Mouse (Mus musculus) CH12.LX (cell line): ENCODE measurements around the gene Bmpr1a.

ENCODE experiments used
- CTCF ChIP-seq, 2 experiments: IDR thresholded peaks in 1 of 2; conservative IDR thresholded peaks in 1 of 2; 2 replicates each; pipeline ENCODE4 v1.5.1; 2011 to 2012; ENCODE audit warnings: low read depth in 2 of 2, low read length in 2 of 2, improper control_type of control experiment in 1 of 2, inconsistent platforms in 1 of 2, mild to moderate bottlenecking in 1 of 2, moderate library complexity in 1 of 2
- E2F4 ChIP-seq: IDR thresholded peaks from 2 replicates; pipeline ENCODE4 v1.6.1; 2011; ENCODE audit warnings: low read depth, low read length, improper control_type of control experiment; ENCODE audit not compliant: insufficient replicate concordance
- EP300 ChIP-seq: IDR thresholded peaks from 2 replicates; pipeline ENCODE4 v1.6.1; 2011; ENCODE audit warnings: low read length, improper control_type of control experiment
- GABPA ChIP-seq: IDR thresholded peaks from 2 replicates; pipeline ENCODE4 v1.6.1; 2012; ENCODE audit warnings: low read depth, low read length, improper control_type of control experiment, inconsistent platforms; ENCODE audit not compliant: insufficient replicate concordance
- HCFC1 ChIP-seq: IDR thresholded peaks from 2 replicates; pipeline ENCODE4 v1.6.1; 2012; ENCODE audit warnings: low read depth, mild to moderate bottlenecking, inconsistent platforms, low read length, improper control_type of control experiment
- MAFK ChIP-seq: IDR thresholded peaks from 2 replicates; pipeline ENCODE4 v1.6.1; 2011; ENCODE audit warnings: low read length, improper control_type of control experiment; ENCODE audit not compliant: insufficient replicate concordance
- POLR2A ChIP-seq: IDR thresholded peaks from 2 replicates; pipeline ENCODE4 v1.6.1; 2011; ENCODE audit warnings: low read depth, mild to moderate bottlenecking, improper control_type of control experiment, low read length
- POLR2AphosphoS2 ChIP-seq: IDR thresholded peaks from 2 replicates; pipeline ENCODE4 v1.6.1; 2011; ENCODE audit warnings: low read depth, low read length, improper control_type of control experiment
- UBTF ChIP-seq: IDR thresholded peaks from 2 replicates; pipeline ENCODE4 v1.6.1; 2012; ENCODE audit warnings: low read depth, mild to moderate bottlenecking, inconsistent platforms, low read length, improper control_type of control experiment, moderate library complexity
- ZC3H11A ChIP-seq: IDR thresholded peaks from 2 replicates; pipeline ENCODE4 v1.6.1; 2012; ENCODE audit warnings: low read depth, mild to moderate bottlenecking, inconsistent platforms, low read length, improper control_type of control experiment
- ZMIZ1 ChIP-seq: IDR thresholded peaks from 2 replicates; pipeline ENCODE4 v1.6.1; 2012; ENCODE audit warnings: low read depth, mild to moderate bottlenecking, inconsistent platforms, low read length, improper control_type of control experiment

DNA sequence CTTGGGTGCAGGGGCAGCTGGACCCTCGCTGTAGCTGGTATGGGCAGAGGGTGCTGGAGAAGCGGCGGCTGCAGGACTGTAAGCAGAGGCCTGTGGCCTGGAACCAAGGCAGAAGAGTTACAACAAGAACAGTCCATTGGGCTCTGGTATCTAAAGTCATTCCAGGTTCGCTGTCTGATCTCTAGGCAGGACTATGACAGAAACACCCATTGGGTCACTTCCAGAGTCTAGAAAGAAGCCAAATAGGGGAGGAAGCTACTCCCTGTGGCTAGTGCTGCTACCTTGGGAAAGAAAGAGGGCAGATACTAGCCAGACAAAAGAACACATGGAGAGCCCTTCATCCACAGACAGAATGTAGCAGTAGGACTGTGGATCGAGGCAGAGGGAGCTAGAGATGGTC is 49.1 kb upstream of the Bmpr1a start:
- TF ChIP-seq ZMIZ1 (no peak), GABPA (no peak), UBTF (no peak), CTCF (conservative IDR thresholded peaks at IDR 0.05 in 1 of 2, IDR thresholded peaks at IDR 0.05 in 1 of 2; ENCODE audit: low read depth in 2 of 2, low read length in 2 of 2) (no peak), ZC3H11A (no peak), MAFK (no peak), POLR2AphosphoS2 (no peak), POLR2A (no peak), HCFC1 (no peak), E2F4 (no peak), EP300 (no peak)
